Mouse (Mus musculus) thymus, adult 2 months (tissue): ENCODE data around the gene Cmah.

ENCODE experiments used
- CTCF ChIP-seq: fragments of 200-500 bp; IDR thresholded peaks from 2 replicates; pipeline ENCODE4 v1.5.1; 2012; ENCODE audit warnings: mild to moderate bottlenecking, control low read depth, low read length, moderate library complexity, borderline replicate concordance; ENCODE audit not compliant: control insufficient read depth, poor library complexity, insufficient read depth; ENCODE audit errors: extremely low read depth
- POLR2A ChIP-seq: fragments of 200-500 bp; IDR thresholded peaks from 2 replicates; pipeline ENCODE4 v1.6.1; 2012; ENCODE audit warnings: mild to moderate bottlenecking, low read length, control low read depth, moderate library complexity; ENCODE audit not compliant: control insufficient read depth, poor library complexity, insufficient read depth; ENCODE audit errors: extremely low read depth

GRCm38 (mm10) chr13:24375320-24376203, 48.4 kb downstream of the Cmah start:
- TF ChIP-seq POLR2A = no peak
- no peak for TF ChIP-seq CTCF
